Mouse (Mus musculus) liver, embryonic 14.5 days (tissue): ENCODE results near the gene Esyt2.

Experiments
- CTCF ChIP-seq: IDR thresholded peaks from 2 replicates; pipeline ENCODE4 v1.5.1; 2016; ENCODE audit warnings: antibody characterized with exemption, low read depth, control low read depth
- EP300 ChIP-seq: IDR thresholded peaks from 2 replicates; pipeline ENCODE4 v1.6.1; 2016; ENCODE audit warnings: antibody characterized with exemption, low read depth

DNA sequence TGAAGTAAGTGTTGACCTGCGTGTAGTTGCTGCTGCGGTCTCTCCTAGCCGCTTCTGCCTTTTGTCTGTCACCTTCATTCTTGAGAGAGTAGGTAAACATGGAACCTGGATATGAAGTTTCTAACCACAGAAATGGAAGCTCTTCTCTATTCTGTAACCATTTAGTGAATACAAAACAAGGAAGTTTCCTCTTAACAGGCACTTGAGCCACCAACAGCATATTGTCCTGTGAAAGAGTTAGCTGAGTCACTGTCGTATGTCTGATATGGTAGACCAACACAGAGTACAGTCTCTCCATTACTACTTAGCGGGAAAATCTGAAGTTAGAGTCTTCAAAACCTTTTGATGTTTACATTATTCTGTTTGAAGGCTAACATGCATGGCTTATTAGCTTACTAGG lies 53.3 kb downstream of the Esyt2 start:
- no peak for TF ChIP-seq CTCF
- no peak for TF ChIP-seq EP300
